Mouse (Mus musculus) MEL (cell line): ENCODE measurements around the gene Dok7. TPM values are rescaled to one million over a fixed set of nuclear protein-coding genes. Genes with fewer than 3 reads are reported as not detected.

Source experiments
- DNase-seq: peaks from one replicate; pipeline ENCODE4 v3.0.0; 2011; ENCODE audit warnings: low read depth, low spot score
- H3K27ac ChIP-seq: 2 replicates; pipeline ENCODE4 v1.5.1; 2012; ENCODE audit warnings: low read depth, mild to moderate bottlenecking, control low read depth, low read length, moderate library complexity; ENCODE audit not compliant: control insufficient read depth
- H3K27me3 ChIP-seq, 2 experiments: fragments of 150-350 bp in 1 of 2; sonication (generic) in 1 of 2; 2 replicates each; pipeline ENCODE4 v1.6.1; 2012; ENCODE audit warnings: low read length in 2 of 2, mild to moderate bottlenecking in 2 of 2, improper control_type of control experiment in 1 of 2, moderate library complexity in 1 of 2; ENCODE audit not compliant: insufficient read depth in 2 of 2, control insufficient read depth in 1 of 2
- H3K36me3 ChIP-seq, 2 experiments: 2 replicates each; pipeline ENCODE4 v1.6.1; 2012 to 2014; ENCODE audit warnings: low read length in 2 of 2, improper control_type of control experiment in 1 of 2, inconsistent platforms in 1 of 2, mild to moderate bottlenecking in 1 of 2; ENCODE audit not compliant: insufficient read depth in 2 of 2, control insufficient read depth in 1 of 2
- H3K4me1 ChIP-seq, 2 experiments: fragments of 150-350 bp in 1 of 2; sonication (generic) in 1 of 2; 2 replicates each; pipeline ENCODE4 v1.6.1; 2012; ENCODE audit warnings: low read length in 2 of 2, improper control_type of control experiment in 1 of 2, mild to moderate bottlenecking in 1 of 2; ENCODE audit not compliant: insufficient read depth in 2 of 2, control insufficient read depth in 1 of 2
- H3K4me3 ChIP-seq, 2 experiments: fragments of 150-350 bp in 1 of 2; sonication (generic) in 1 of 2; 2 replicates each; pipeline ENCODE4 v1.5.1; 2012; ENCODE audit warnings: low read depth in 2 of 2, low read length in 2 of 2, mild to moderate bottlenecking in 2 of 2, moderate library complexity in 2 of 2, control low read depth in 1 of 2, improper control_type of control experiment in 1 of 2; ENCODE audit not compliant: control insufficient read depth in 1 of 2, insufficient read depth in 1 of 2
- H3K79me2 ChIP-seq: 2 replicates; pipeline ENCODE4 v1.6.1; 2012; ENCODE audit warnings: mild to moderate bottlenecking, low read length, moderate library complexity; ENCODE audit not compliant: control insufficient read depth, poor library complexity, insufficient read depth
- H3K9ac ChIP-seq: 2 replicates; pipeline ENCODE4 v1.6.1; 2012; ENCODE audit warnings: low read depth, mild to moderate bottlenecking, control low read depth, low read length, moderate library complexity; ENCODE audit not compliant: control insufficient read depth, poor library complexity, severe bottlenecking
- H3K9me3 ChIP-seq: fragments of 150-350 bp; sonication (generic); replicated peaks from 2 replicates; pipeline ENCODE4 v1.6.1; 2012; ENCODE audit warnings: mild to moderate bottlenecking, low read length, improper control_type of control experiment, moderate library complexity; ENCODE audit not compliant: insufficient read depth
- BHLHE40 ChIP-seq: IDR thresholded peaks from 2 replicates; pipeline ENCODE4 v1.6.1; 2012; ENCODE audit warnings: low read depth, mild to moderate bottlenecking, inconsistent platforms, low read length, improper control_type of control experiment, borderline replicate concordance
- CHD1 ChIP-seq: IDR thresholded peaks from 2 replicates; pipeline ENCODE4 v1.6.1; 2012; ENCODE audit warnings: low read depth, mild to moderate bottlenecking, inconsistent platforms, low read length, improper control_type of control experiment
- CTCF ChIP-seq, 3 experiments: IDR thresholded peaks in 2 of 3; conservative IDR thresholded peaks in 1 of 3; 2 replicates each; pipeline ENCODE4 v1.5.1; 2011 to 2012; ENCODE audit warnings: low read length in 3 of 3, low read depth in 2 of 3, mild to moderate bottlenecking in 2 of 3, improper control_type of control experiment in 1 of 3, inconsistent platforms in 1 of 3, mixed read lengths in 1 of 3, moderate library complexity in 1 of 3; ENCODE audit not compliant: control insufficient read depth in 1 of 3, insufficient read depth in 1 of 3, poor library complexity in 1 of 3, severe bottlenecking in 1 of 3
- E2F4 ChIP-seq: IDR thresholded peaks from 2 replicates; pipeline ENCODE4 v1.6.1; 2011; ENCODE audit warnings: low read depth, low read length, improper control_type of control experiment, borderline replicate concordance
- ELF1 ChIP-seq: IDR thresholded peaks from 2 replicates; pipeline ENCODE4 v1.6.1; 2014; ENCODE audit warnings: low read depth, mild to moderate bottlenecking, inconsistent platforms, low read length, improper control_type of control experiment, moderate library complexity
- EP300 ChIP-seq, 2 experiments: IDR thresholded peaks; 2 replicates each; pipeline ENCODE4 v1.6.1; 2011; ENCODE audit warnings: improper control_type of control experiment in 2 of 2, low read length in 2 of 2, low read depth in 1 of 2, mild to moderate bottlenecking in 1 of 2
- ETS1 ChIP-seq: IDR thresholded peaks from 2 replicates; pipeline ENCODE4 v1.6.1; 2012; ENCODE audit warnings: low read depth, mild to moderate bottlenecking, inconsistent platforms, low read length, improper control_type of control experiment, moderate library complexity
- GATA1 ChIP-seq: IDR thresholded peaks from 2 replicates; pipeline ENCODE4 v1.6.1; 2011; ENCODE audit warnings: low read depth, low read length, improper control_type of control experiment
- HCFC1 ChIP-seq: IDR thresholded peaks from 2 replicates; pipeline ENCODE4 v1.6.1; 2012; ENCODE audit warnings: low read depth, mild to moderate bottlenecking, inconsistent platforms, low read length, improper control_type of control experiment, moderate library complexity
- JUND ChIP-seq: IDR thresholded peaks from 2 replicates; pipeline ENCODE4 v1.6.1; 2011; ENCODE audit warnings: low read depth, mild to moderate bottlenecking, improper control_type of control experiment, low read length
- KAT2A ChIP-seq: conservative IDR thresholded peaks from 2 replicates; pipeline ENCODE4 v1.6.1; 2012; ENCODE audit warnings: low read depth, low read length, improper control_type of control experiment, inconsistent platforms
- MAX ChIP-seq: IDR thresholded peaks from 2 replicates; pipeline ENCODE4 v1.6.1; 2011; ENCODE audit warnings: low read length, improper control_type of control experiment
- MAZ ChIP-seq: IDR thresholded peaks from 2 replicates; pipeline ENCODE4 v1.6.1; 2012; ENCODE audit warnings: low read depth, mild to moderate bottlenecking, inconsistent platforms, low read length, improper control_type of control experiment
- MXI1 ChIP-seq: IDR thresholded peaks from 2 replicates; pipeline ENCODE4 v1.6.1; 2011; ENCODE audit warnings: mild to moderate bottlenecking, low read depth, low read length, improper control_type of control experiment
- MYB ChIP-seq: IDR thresholded peaks from 2 replicates; pipeline ENCODE4 v1.6.1; 2011; ENCODE audit warnings: mild to moderate bottlenecking, low read depth, low read length, improper control_type of control experiment
- MYC ChIP-seq: IDR thresholded peaks from 2 replicates; pipeline ENCODE4 v1.6.1; 2011; ENCODE audit warnings: low read depth, mild to moderate bottlenecking, low read length, improper control_type of control experiment, moderate library complexity
- NELFE ChIP-seq: IDR thresholded peaks from 2 replicates; pipeline ENCODE4 v1.6.1; 2011; ENCODE audit warnings: low read depth, low read length, improper control_type of control experiment
- NRF1 ChIP-seq: IDR thresholded peaks from 2 replicates; pipeline ENCODE4 v1.6.1; 2014; ENCODE audit warnings: low read depth, mild to moderate bottlenecking, inconsistent platforms, low read length, improper control_type of control experiment, moderate library complexity; ENCODE audit not compliant: poor library complexity, insufficient read depth, severe bottlenecking
- POLR2A ChIP-seq, 2 experiments: IDR thresholded peaks; 2 replicates each; pipeline ENCODE4 v1.6.1; 2011 to 2012; ENCODE audit warnings: low read length in 2 of 2, mild to moderate bottlenecking in 2 of 2, control low read depth in 1 of 2, improper control_type of control experiment in 1 of 2, low read depth in 1 of 2, moderate library complexity in 1 of 2; ENCODE audit not compliant: control insufficient read depth in 1 of 2, insufficient read depth in 1 of 2, poor library complexity in 1 of 2
- POLR2AphosphoS2 ChIP-seq: IDR thresholded peaks from 2 replicates; pipeline ENCODE4 v1.6.1; 2011; ENCODE audit warnings: low read length, improper control_type of control experiment
- RCOR1 ChIP-seq: IDR thresholded peaks from 2 replicates; pipeline ENCODE4 v1.6.1; 2012; ENCODE audit warnings: low read depth, mild to moderate bottlenecking, inconsistent platforms, low read length, improper control_type of control experiment
- SIN3A ChIP-seq: IDR thresholded peaks from 2 replicates; pipeline ENCODE4 v1.6.1; 2012; ENCODE audit warnings: low read length, improper control_type of control experiment, inconsistent platforms
- SMC3 ChIP-seq: IDR thresholded peaks from 2 replicates; pipeline ENCODE4 v1.6.1; 2011; ENCODE audit warnings: low read depth, low read length, improper control_type of control experiment
- TAL1 ChIP-seq: IDR thresholded peaks from 2 replicates; pipeline ENCODE4 v1.6.1; 2012; ENCODE audit warnings: mild to moderate bottlenecking, inconsistent platforms, low read length, moderate library complexity, mixed read lengths
- TBP ChIP-seq: IDR thresholded peaks from 2 replicates; pipeline ENCODE4 v1.8.0; 2011; ENCODE audit warnings: low read depth, low read length, improper control_type of control experiment
- TCF12 ChIP-seq: IDR thresholded peaks from 2 replicates; pipeline ENCODE4 v1.6.1; 2014; ENCODE audit warnings: low read depth, mild to moderate bottlenecking, inconsistent platforms, low read length, improper control_type of control experiment, moderate library complexity
- UBTF ChIP-seq: IDR thresholded peaks from 2 replicates; pipeline ENCODE4 v1.6.1; 2012; ENCODE audit warnings: low read depth, mild to moderate bottlenecking, inconsistent platforms, low read length, improper control_type of control experiment, moderate library complexity, borderline replicate concordance; ENCODE audit not compliant: insufficient read depth
- USF1 ChIP-seq: IDR thresholded peaks from 2 replicates; pipeline ENCODE4 v1.6.1; 2014; ENCODE audit warnings: low read depth, mild to moderate bottlenecking, inconsistent platforms, low read length, improper control_type of control experiment, moderate library complexity
- USF2 ChIP-seq, 2 experiments: IDR thresholded peaks; 2 replicates each; pipeline ENCODE4 v1.6.1; 2011 to 2012; ENCODE audit warnings: improper control_type of control experiment in 2 of 2, low read length in 2 of 2, borderline replicate concordance in 1 of 2, inconsistent platforms in 1 of 2, low read depth in 1 of 2, mild to moderate bottlenecking in 1 of 2; ENCODE audit not compliant: insufficient read depth in 1 of 2
- ZKSCAN1 ChIP-seq: IDR thresholded peaks from 2 replicates; pipeline ENCODE4 v1.6.1; 2012; ENCODE audit warnings: low read depth, mild to moderate bottlenecking, inconsistent platforms, low read length, improper control_type of control experiment, moderate library complexity
- ZMIZ1 ChIP-seq: IDR thresholded peaks from 2 replicates; pipeline ENCODE4 v1.6.1; 2012; ENCODE audit warnings: low read depth, mild to moderate bottlenecking, inconsistent platforms, low read length, improper control_type of control experiment, moderate library complexity
- ZNF384 ChIP-seq: IDR thresholded peaks from 2 replicates; pipeline ENCODE4 v1.6.1; 2012; ENCODE audit warnings: low read depth, mild to moderate bottlenecking, inconsistent platforms, low read length, improper control_type of control experiment
- polyA plus RNA-seq, 2 experiments: library from polyadenylated mRNA; stranded (reverse) in 1 of 2; unstranded in 1 of 2; fragments of >175 nt in 1 of 2; fragments of >200 nt in 1 of 2; gene quantifications; 2 replicates each; pipeline versions ENCODE4 v1.2.1 to v1.2.4; 2012; ENCODE audit warnings: low replicate concordance in 2 of 2, low read depth in 1 of 2; ENCODE audit not compliant: insufficient read length in 2 of 2, insufficient read depth in 1 of 2, missing spikeins in 1 of 2
- total RNA-seq: library from RNA; depleted of rRNA; stranded (reverse); fragments of 300-350 nt; gene quantifications from 2 replicates; pipeline ENCODE4 v1.2.3, GENCODE M21; 2012

The Dok7 gene
- total and polyA plus RNA-seq, 3 experiments: 0.08 to 0.21 TPM; not detected in 1

GRCm38 (mm10) chr5:35035795-35036194 is 20.8 kb upstream of the Dok7 start:
- peak; percentile 96 for TF ChIP-seq TAL1
- TF ChIP-seq NRF1: no peak
- no peak for TF ChIP-seq TBP
- TF ChIP-seq MYB: no peak
- no peak for TF ChIP-seq MAZ
- TF ChIP-seq NELFE: no peak
- TF ChIP-seq CTCF (IDR thresholded peaks at IDR 0.05 in 2 of 3, conservative IDR thresholded peaks at IDR 0.05 in 1 of 3; ENCODE audit: control insufficient read depth in 1 of 3, insufficient read depth in 1 of 3, low read depth in 2 of 3, low read length in 3 of 3, poor library complexity in 1 of 3, severe bottlenecking in 1 of 3): no peak
- TF ChIP-seq ZNF384: no peak
- 0 out of 2 replicates have a peak, but pooled peaks have one; percentile 14 for TF ChIP-seq MYC
- no peak for TF ChIP-seq KAT2A
- TF ChIP-seq GATA1: peak; percentile 77
- peak; percentile 65 for TF ChIP-seq ETS1
- TF ChIP-seq SIN3A: no peak
- TF ChIP-seq USF2 (IDR thresholded peaks at IDR 0.05; ENCODE audit: borderline replicate concordance in 1 of 2, insufficient read depth in 1 of 2, low read depth in 1 of 2, low read length in 2 of 2): no peak
- TF ChIP-seq BHLHE40: no peak
- TF ChIP-seq EP300 (IDR thresholded peaks at IDR 0.05; ENCODE audit: low read depth in 1 of 2, low read length in 2 of 2): peak; percentile 79 to 82
- TF ChIP-seq ELF1: no peak
- no peak for TF ChIP-seq ZMIZ1
- no peak for TF ChIP-seq POLR2AphosphoS2
- TF ChIP-seq TCF12: peak; percentile 79
- TF ChIP-seq CHD1: no peak
- TF ChIP-seq ZKSCAN1: no peak
- TF ChIP-seq POLR2A (IDR thresholded peaks at IDR 0.05; ENCODE audit: control insufficient read depth in 1 of 2, insufficient read depth in 1 of 2, low read depth in 1 of 2, low read length in 2 of 2, poor library complexity in 1 of 2): no peak
- peak; percentile 16; the same call in 1 of the 2 replicates for TF ChIP-seq SMC3
- no peak for TF ChIP-seq UBTF
- TF ChIP-seq E2F4: no peak
- TF ChIP-seq HCFC1: no peak
- TF ChIP-seq USF1: no peak
- 0 out of 2 replicates have a peak, but pooled peaks have one; percentile 18 for TF ChIP-seq MXI1
- TF ChIP-seq JUND: no peak
- TF ChIP-seq MAX: no peak
- TF ChIP-seq RCOR1: no peak
- H3K9me3 ChIP-seq: no peaks in the 10 kb centered on the region
- H3K79me2 ChIP-seq: no peaks in the 10 kb centered on the region
- DNase-seq: peak; percentile 81
- H3K4me3 ChIP-seq: no peak overlapping the region
- no peaks in the 10 kb centered on the region for H3K27me3 ChIP-seq
- peak overlapping the region; percentile 11; the same call in 1 of the 2 replicates for H3K27ac ChIP-seq
- H3K9ac ChIP-seq: no peak overlapping the region
- peaks cover 3 to 24% of the 10 kb centered on the region in 2 experiments; a peak in 3 of 4 replicates for H3K4me1 ChIP-seq
- peaks cover 0 to 7% of the 10 kb centered on the region in 2 experiments; a peak in 2 of 4 replicates for H3K36me3 ChIP-seq
